In genomic region chr9:110228671-110229070, GRCm38 (mm10) we compare ENCODE assay signal across 20 mouse cellular contexts. TPM values are rescaled to one million over a fixed set of nuclear protein-coding genes. Genes with fewer than 3 reads are reported as not detected.
DNase-seq lines count a peak whose midpoint lies in the region; ATAC-seq and TF ChIP-seq lines count a peak whose summit lies in the region.
"Had no signal": no experiment of that assay in that cellular context is flagged by ENCODE, and none has a peak within 500 bp of the region (broad histone marks: within the 10 kb centered on the region; RNA-seq: fewer than 3 reads in every experiment).

No protein-coding gene starts in this region.

- no peak for TF ChIP-seq POLR2A in lung, adult 2 months (IDR thresholded peaks at IDR 0.05; ENCODE audit: borderline replicate concordance, extremely low read depth, low read depth, low read length)

- H3K4me3 ChIP-seq in lung, adult 2 months (replicated peaks; ENCODE audit: extremely low read depth, low read depth, low read length): no peak overlapping the region
- H3K4me3 ChIP-seq: forebrain, embryonic 12.5 days; hindbrain, embryonic 10.5 days; layer of hippocampus, adult 2 months; liver, embryonic 12.5 days; lung, embryonic 15.5 days had no signal

- no peak for TF ChIP-seq CTCF in lung, adult 2 months (IDR thresholded peaks at IDR 0.05; ENCODE audit: insufficient read depth, low read length)

- 69% methylated on average over 6 of the region's 6 CpGs for WGBS in lung, adult 2 months

- ATAC-seq in megakaryocyte progenitor cell, adult 5-6 weeks (replicated peaks; ENCODE audit: poor library complexity): peak; percentile 67
- ATAC-seq in inflammation-experienced regulatory T-cells, adult 6 months: no peak
- ATAC-seq: liver, embryonic 12.5 days; midbrain, embryonic 16.5 days had no signal

- peak; percentile 9 for DNase-seq in lung, adult 2 months
- DNase-seq in lung, postnatal 4 days: no peak
- DNase-seq in 416B (ENCODE audit: low read depth): peak; percentile 29
- peak; percentile 49 for DNase-seq in fat pad, adult 2 months (ENCODE audit: extremely low read depth, low read depth, low spot score)
- DNase-seq in embryo, embryonic 9.5 days (ENCODE audit: extremely low spot score): no peak
- DNase-seq: adrenal gland, postnatal 14 days; cerebellum, postnatal 36 days; kidney, adult 8-10 months; kidney, postnatal 14 days; left cerebral cortex, postnatal 4 days; retina, postnatal 1 day; right cerebral cortex, postnatal 4 days had no signal

- H3K4me1 ChIP-seq in lung, adult 2 months (ENCODE audit: control insufficient read depth, insufficient read depth, low read length): no peaks in the 10 kb centered on the region; the same call in 1 of the 2 replicates
- H3K4me1 ChIP-seq: forebrain, embryonic 12.5 days; hindbrain, embryonic 10.5 days; liver, embryonic 12.5 days; lung, embryonic 15.5 days had no signal

RNA-seq across cellular contexts. Expression of gene Cspg5, which starts 14.9 kb away (rescaled TPM):
- polyA plus RNA-seq in lung, adult 2 months (2012; rRNA removed): 0.61 and 0.71 TPM in 2 replicates
- 0.05 and 0.07 TPM in 2 replicates for total RNA-seq in megakaryocyte progenitor cell, adult 5-6 weeks (2015)
- 0.03 and 0.75 TPM in 2 replicates for total RNA-seq in megakaryocyte progenitor cell, adult 5-6 weeks (2017)
- polyA plus RNA-seq in inflammation-experienced regulatory T-cells, adult 6 months (2017; shearing (Covaris generic)): under 1 TPM; 0.13 to 0.27 (median 0.18) TPM

Comparison
In these comparisons a context has a peak if more than half of its experiments do, and no peak if none do; other contexts are left out.
1. DNase-seq: peak in lung, adult 2 months (single experiment), 416B (single experiment) and fat pad, adult 2 months (single experiment); none in lung, postnatal 4 days (0 of 2) and embryo, embryonic 9.5 days (single experiment).